Mouse (Mus musculus) embryonic fibroblast, embryonic 13.5 days (primary cell): ENCODE data around the gene Plekhg4. TPM values are rescaled to one million over a fixed set of nuclear protein-coding genes. Genes with fewer than 3 reads are reported as not detected.

Source experiments
- H3K27ac ChIP-seq: 2 replicates; pipeline ENCODE4 v1.5.1; 2012; ENCODE audit warnings: low read length, control low read depth, inconsistent platforms; ENCODE audit not compliant: insufficient read depth
- H3K4me1 ChIP-seq: 2 replicates; pipeline ENCODE4 v1.6.1; 2011; ENCODE audit warnings: low read length; ENCODE audit not compliant: control insufficient read depth, insufficient read depth
- H3K4me3 ChIP-seq: 2 replicates; pipeline ENCODE4 v1.5.1; 2011; ENCODE audit warnings: mild to moderate bottlenecking, control low read depth, low read length; ENCODE audit not compliant: insufficient read depth
- CTCF ChIP-seq: IDR thresholded peaks from 2 replicates; pipeline ENCODE4 v1.5.1; 2011; ENCODE audit warnings: mild to moderate bottlenecking, control low read depth, low read length, moderate library complexity, borderline replicate concordance; ENCODE audit not compliant: insufficient read depth
- POLR2A ChIP-seq: IDR thresholded peaks from 2 replicates; pipeline ENCODE4 v1.6.1; 2011; ENCODE audit warnings: low read depth, mild to moderate bottlenecking, control low read depth, low read length, moderate library complexity
- polyA plus RNA-seq: library from polyadenylated mRNA; stranded (reverse); fragments of >200 nt; gene quantifications from 2 replicates; pipeline ENCODE4 v1.2.4, GENCODE M21; 2011; ENCODE audit warnings: low read depth; ENCODE audit not compliant: missing spikeins, insufficient read length

Gene Plekhg4
- polyA plus RNA-seq, 1 experiment, result 3.9 TPM

- Histone ChIP-seq H3K27ac (no peak overlapping the region), H3K4me1 (peaks cover 8% of the 10 kb centered on the region; the same call in 1 of the 2 replicates), H3K4me3 (no peak overlapping the region)
- TF ChIP-seq CTCF, result no peak
- no peak for TF ChIP-seq POLR2A
Measured at GRCm38 (mm10) chr8:105338992-105339391, 34.1 kb upstream of the Plekhg4 start.

- TF ChIP-seq CTCF, result no peak
- TF ChIP-seq POLR2A, result no peak
- no peak overlapping the region for H3K27ac ChIP-seq
- H3K4me3 ChIP-seq, result no peak overlapping the region
- H3K4me1 ChIP-seq, result peaks cover 11% of the 10 kb centered on the region
Measured at GRCm38 (mm10) chr8:105339886-105340635, 33.0 kb upstream of the Plekhg4 start.

GRCm38 (mm10) chr8:105341399-105341798 is 31.7 kb upstream of the Plekhg4 start:
- Histone ChIP-seq H3K27ac (no peak overlapping the region), H3K4me3 (no peak overlapping the region), H3K4me1 (peaks cover 15% of the 10 kb centered on the region)
- TF ChIP-seq POLR2A (no peak), CTCF (no peak)

- peaks cover 15% of the 10 kb centered on the region for H3K4me1 ChIP-seq
- H3K4me3 ChIP-seq, result no peak overlapping the region
- H3K27ac ChIP-seq, result no peak overlapping the region
- TF ChIP-seq POLR2A (no peak), CTCF (no peak)
Measured at GRCm38 (mm10) chr8:105342768-105343167, 30.3 kb upstream of the Plekhg4 start.

- Histone ChIP-seq H3K4me1 (peaks cover 15% of the 10 kb centered on the region), H3K27ac (no peak overlapping the region), H3K4me3 (no peak overlapping the region)
- TF ChIP-seq POLR2A, result no peak
- TF ChIP-seq CTCF, result no peak
Measured at GRCm38 (mm10) chr8:105343791-105344574, 29.1 kb upstream of the Plekhg4 start.

- H3K4me3 ChIP-seq, result no peak overlapping the region
- H3K4me1 ChIP-seq, result peaks cover 17% of the 10 kb centered on the region
- H3K27ac ChIP-seq, result peak overlapping the region; percentile 72
- no peak for TF ChIP-seq CTCF
- no peak for TF ChIP-seq POLR2A
Measured at GRCm38 (mm10) chr8:105345061-105345975, 27.8 kb upstream of the Plekhg4 start.

GRCm38 (mm10) chr8:105346611-105347427 is 26.3 kb upstream of the Plekhg4 start:
- Histone ChIP-seq H3K4me3 (peak overlapping the region; percentile 75), H3K4me1 (peaks cover 12% of the 10 kb centered on the region), H3K27ac (peak overlapping the region; percentile 55)
- TF ChIP-seq POLR2A (peak; percentile 43; the same call in 1 of the 2 replicates), CTCF (no peak)

- Histone ChIP-seq H3K4me1 (peaks cover 12% of the 10 kb centered on the region), H3K4me3 (peak within 1 kb of the TSS; percentile 90), H3K27ac (peak within 1 kb of the TSS; percentile 85)
- TF ChIP-seq POLR2A (peak; percentile 84), CTCF (no peak)
Measured at GRCm38 (mm10) chr8:105347428-105348221, 25.4 kb upstream of the Plekhg4 start, which contains the start of gene Fhod1. Gene Fhod1, minus strand, starts transcription at chr8:105347953.

- H3K4me3 ChIP-seq, result peak within 1 kb of the TSS; percentile 90
- H3K27ac ChIP-seq, result peak within 1 kb of the TSS; percentile 85
- TF ChIP-seq POLR2A (peak; percentile 38), CTCF (no peak)
- peaks cover 12% of the 10 kb centered on the region for H3K4me1 ChIP-seq
Measured at GRCm38 (mm10) chr8:105348450-105349095, 24.5 kb upstream of the Plekhg4 start, which contains the start of gene Slc9a5. Gene Slc9a5, plus strand, starts transcription at chr8:105348843.
